Mouse (Mus musculus): ENCODE measurements around the gene Erc1. TPM values are rescaled to one million over a fixed set of nuclear protein-coding genes. Genes with fewer than 3 reads are reported as not detected.
A peak's percentile ranks its signal among the peaks of the same experiment; 100 is the strongest.

Erc1 gene
- total and polyA plus RNA-seq, 2 experiments from 2014 or later = 43.3 to 83.3 TPM

GRCm38 (mm10) chr6:119768778-119769177 lies 79.2 kb downstream of the Erc1 start:
- DNase-seq (no peak), ATAC-seq (no peak)
- Histone ChIP-seq H3K9me3 (ENCODE audit: low read length) (no peaks in the 10 kb centered on the region), H3K4me3 (ENCODE audit: low read depth, low read length) (no peak overlapping the region), H3K9ac (no peak overlapping the region), H3K27me3 (ENCODE audit: insufficient read depth, low read length) (no peaks in the 10 kb centered on the region), H3K27ac (ENCODE audit: low read depth, low read length) (no peak overlapping the region), H3K4me1 (ENCODE audit: insufficient read depth) (no peaks in the 10 kb centered on the region), H3K36me3 (ENCODE audit: insufficient read depth) (no peaks in the 10 kb centered on the region), H3K4me2 (ENCODE audit: low read depth) (no peak overlapping the region)
- 82% methylated on average over 1 of the region's 1 CpGs for WGBS
- TF ChIP-seq CTCF (IDR thresholded peaks at IDR 0.05; ENCODE audit: low read depth) = no peak

- Histone ChIP-seq H3K9me3 (ENCODE audit: low read length) (no peaks in the 10 kb centered on the region), H3K9ac (no peak overlapping the region), H3K4me2 (ENCODE audit: low read depth) (no peak overlapping the region), H3K27me3 (ENCODE audit: insufficient read depth, low read length) (no peaks in the 10 kb centered on the region), H3K4me3 (ENCODE audit: low read depth, low read length) (no peak overlapping the region), H3K27ac (ENCODE audit: low read depth, low read length) (no peak overlapping the region), H3K36me3 (ENCODE audit: insufficient read depth) (0 out of 2 replicates have a peak, but pooled peaks cover 5% of the 10 kb centered on the region), H3K4me1 (ENCODE audit: insufficient read depth) (no peaks in the 10 kb centered on the region)
- 87% methylated on average over 3 of the region's 3 CpGs for WGBS
- TF ChIP-seq CTCF (IDR thresholded peaks at IDR 0.05; ENCODE audit: low read depth) = peak; percentile 37
- ATAC-seq = no peak
- DNase-seq = peak; percentile 28
These were observed 83.6 kb downstream of the Erc1 start for GRCm38 (mm10) chr6:119764355-119764754.

- ATAC-seq = no peak
- H3K27me3 ChIP-seq (ENCODE audit: insufficient read depth, low read length) = no peaks in the 10 kb centered on the region
- H3K4me1 ChIP-seq (ENCODE audit: insufficient read depth) = no peaks in the 10 kb centered on the region
- no peak for DNase-seq
- H3K9ac ChIP-seq = no peak overlapping the region
- H3K36me3 ChIP-seq (ENCODE audit: insufficient read depth) = 0 out of 2 replicates have a peak, but pooled peaks cover 5% of the 10 kb centered on the region
- no peak overlapping the region for H3K27ac ChIP-seq (ENCODE audit: low read depth, low read length)
- H3K4me2 ChIP-seq (ENCODE audit: low read depth) = no peak overlapping the region
- no peak overlapping the region for H3K4me3 ChIP-seq (ENCODE audit: low read depth, low read length)
- no peak for TF ChIP-seq CTCF (IDR thresholded peaks at IDR 0.05; ENCODE audit: low read depth)
- WGBS = 74% methylated on average over 3 of the region's 3 CpGs
- H3K9me3 ChIP-seq (ENCODE audit: low read length) = no peaks in the 10 kb centered on the region
These were observed 88.1 kb downstream of the Erc1 start for GRCm38 (mm10) chr6:119759866-119760265.

GRCm38 (mm10) chr6:119758490-119758889 lies 89.5 kb downstream of the Erc1 start:
- ATAC-seq (no peak), DNase-seq (no peak)
- no peaks in the 10 kb centered on the region for H3K27me3 ChIP-seq (ENCODE audit: insufficient read depth, low read length)
- 82% methylated on average over 2 of the region's 2 CpGs for WGBS
- no peak overlapping the region for H3K4me3 ChIP-seq (ENCODE audit: low read depth, low read length)
- TF ChIP-seq CTCF (IDR thresholded peaks at IDR 0.05; ENCODE audit: low read depth) = peak; percentile 42; the same call in 1 of the 2 replicates
- no peak overlapping the region for H3K27ac ChIP-seq (ENCODE audit: low read depth, low read length)
- 0 out of 2 replicates have a peak, but pooled peaks cover 5% of the 10 kb centered on the region for H3K36me3 ChIP-seq (ENCODE audit: insufficient read depth)
- H3K4me2 ChIP-seq (ENCODE audit: low read depth) = no peak overlapping the region
- no peaks in the 10 kb centered on the region for H3K9me3 ChIP-seq (ENCODE audit: low read length)
- no peaks in the 10 kb centered on the region for H3K4me1 ChIP-seq (ENCODE audit: insufficient read depth)
- no peak overlapping the region for H3K9ac ChIP-seq

GRCm38 (mm10) chr6:119757796-119758195 lies 90.2 kb downstream of the Erc1 start:
- no peak for ATAC-seq
- H3K9me3 ChIP-seq (ENCODE audit: low read length) = no peaks in the 10 kb centered on the region
- H3K27me3 ChIP-seq (ENCODE audit: insufficient read depth, low read length) = no peaks in the 10 kb centered on the region
- no peak for DNase-seq
- no peak overlapping the region for H3K4me3 ChIP-seq (ENCODE audit: low read depth, low read length)
- H3K36me3 ChIP-seq (ENCODE audit: insufficient read depth) = 0 out of 2 replicates have a peak, but pooled peaks cover 5% of the 10 kb centered on the region
- H3K9ac ChIP-seq = no peak overlapping the region
- H3K27ac ChIP-seq (ENCODE audit: low read depth, low read length) = no peak overlapping the region
- no peak for TF ChIP-seq CTCF (IDR thresholded peaks at IDR 0.05; ENCODE audit: low read depth)
- no peaks in the 10 kb centered on the region for H3K4me1 ChIP-seq (ENCODE audit: insufficient read depth)
- no peak overlapping the region for H3K4me2 ChIP-seq (ENCODE audit: low read depth)
- 59% methylated on average over 5 of the region's 5 CpGs for WGBS

- WGBS = 80% methylated on average over 3 of the region's 3 CpGs
These were observed 92.1 kb downstream of the Erc1 start for GRCm38 (mm10) chr6:119755866-119756265.

GRCm38 (mm10) chr6:119749093-119749635 lies 98.8 kb downstream of the Erc1 start:
- H3K4me2 ChIP-seq (ENCODE audit: low read depth) = no peak overlapping the region
- no peaks in the 10 kb centered on the region for H3K4me1 ChIP-seq (ENCODE audit: insufficient read depth)
- no peaks in the 10 kb centered on the region for H3K27me3 ChIP-seq (ENCODE audit: insufficient read depth, low read length)
- WGBS = 83% methylated on average over 7 of the region's 7 CpGs
- peaks cover 16% of the 10 kb centered on the region for H3K36me3 ChIP-seq (ENCODE audit: insufficient read depth)
- TF ChIP-seq CTCF (IDR thresholded peaks at IDR 0.05; ENCODE audit: low read depth) = no peak
- H3K9ac ChIP-seq = no peak overlapping the region
- H3K27ac ChIP-seq (ENCODE audit: low read depth, low read length) = no peak overlapping the region
- ATAC-seq (no peak), DNase-seq (no peak)
- no peaks in the 10 kb centered on the region for H3K9me3 ChIP-seq (ENCODE audit: low read length)
- H3K4me3 ChIP-seq (ENCODE audit: low read depth, low read length) = no peak overlapping the region

More at GRCm38 (mm10) chr6:119755866-119756265, 92.1 kb downstream of the Erc1 start:
- no peaks in the 10 kb centered on the region for H3K27me3 ChIP-seq (ENCODE audit: insufficient read depth, low read length)
- no peaks in the 10 kb centered on the region for H3K4me1 ChIP-seq (ENCODE audit: insufficient read depth)
- H3K4me2 ChIP-seq (ENCODE audit: low read depth) = no peak overlapping the region
- H3K9me3 ChIP-seq (ENCODE audit: low read length) = no peaks in the 10 kb centered on the region
- no peak overlapping the region for H3K4me3 ChIP-seq (ENCODE audit: low read depth, low read length)
- no peak for TF ChIP-seq CTCF (IDR thresholded peaks at IDR 0.05; ENCODE audit: low read depth)
- H3K36me3 ChIP-seq (ENCODE audit: insufficient read depth) = peaks cover 7% of the 10 kb centered on the region
- no peak overlapping the region for H3K9ac ChIP-seq
- DNase-seq = no peak
- no peak overlapping the region for H3K27ac ChIP-seq (ENCODE audit: low read depth, low read length)
- no peak for ATAC-seq

Data from forebrain, postnatal 0 days (tissue).